Mouse (Mus musculus): ENCODE data around the gene Nrn1l. TPM values are rescaled to one million over a fixed set of nuclear protein-coding genes. Genes with fewer than 3 reads are reported as not detected.

The Nrn1l gene
- polyA plus RNA-seq (2012; rRNA removed) = 0.24 and 0.25 TPM in 2 replicates

DNA sequence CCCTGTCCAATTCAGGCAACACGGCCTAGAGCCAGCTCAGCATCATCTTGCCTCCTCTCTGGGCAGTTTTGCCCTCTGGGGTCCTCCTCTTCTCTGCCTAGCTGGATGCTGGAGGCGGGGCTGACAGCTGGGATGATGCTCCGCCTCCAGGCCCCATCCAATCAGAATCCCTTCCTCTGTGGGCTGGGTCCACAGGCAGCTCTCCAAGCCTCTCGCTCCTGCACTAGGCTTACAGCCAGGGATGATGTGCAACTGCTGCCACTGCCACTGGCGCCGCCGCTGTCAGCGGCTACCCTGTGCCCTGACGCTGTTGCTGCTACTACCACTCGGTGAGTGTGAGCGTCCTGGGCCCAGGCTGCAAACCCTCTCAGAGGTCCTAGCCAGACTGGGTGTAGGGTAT, at the start of gene Nrn1l:
Gene Nrn1l, plus strand, starts transcription at position 229 of the 400 bp plus-strand sequence.

DNA sequence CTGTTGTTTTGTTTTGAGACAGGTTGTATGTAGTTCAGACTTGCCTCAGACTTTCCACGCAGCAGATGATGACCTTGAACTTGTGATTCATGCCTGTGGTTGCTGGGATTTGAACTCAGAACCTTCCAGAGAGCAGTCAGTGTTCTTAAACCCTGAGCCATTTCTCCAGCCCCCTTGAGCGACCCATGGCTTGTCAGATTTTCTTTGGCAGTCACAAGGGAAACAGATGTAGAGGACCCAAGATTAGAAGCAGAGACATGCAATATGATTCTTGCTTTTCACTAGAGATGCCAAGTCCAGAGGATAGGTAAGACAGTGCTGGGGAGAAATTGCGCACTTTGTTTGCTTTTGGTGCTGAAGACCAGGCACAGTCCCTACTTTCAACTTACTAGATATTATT, 40.2 kb upstream of the Nrn1l start, which contains the start of gene Cenpt:
Gene Cenpt, minus strand, starts transcription at position 101 of the 400 bp plus-strand sequence.

DNA sequence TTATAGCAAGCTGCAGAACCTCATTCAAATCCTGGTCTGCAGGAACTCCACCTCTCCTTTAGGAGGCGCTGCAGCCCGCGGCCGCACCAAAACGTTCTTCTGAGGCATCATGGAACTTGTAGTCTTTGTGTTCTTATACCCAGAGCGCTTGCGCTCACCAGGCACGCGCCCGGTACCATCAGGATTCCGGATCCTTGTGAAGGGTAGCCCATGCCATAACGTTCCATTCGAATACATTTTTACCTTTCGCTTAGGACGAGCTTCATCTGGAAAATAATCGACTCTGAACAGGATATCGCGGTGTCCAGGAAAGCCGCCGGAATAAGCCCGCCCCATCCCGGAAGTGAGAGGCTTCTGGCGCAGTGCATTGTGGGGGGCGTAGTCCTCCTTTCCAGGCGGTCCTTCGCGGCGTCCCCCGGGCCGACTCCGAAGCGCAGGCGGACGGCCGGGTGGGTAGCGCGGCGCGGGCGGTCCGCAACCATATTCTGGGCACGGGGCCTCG, 38.6 kb upstream of the Nrn1l start, which contains the start of gene Thap11:
Gene Thap11, plus strand, starts transcription at position 418 of the 502 bp plus-strand sequence.

GRCm38 (mm10) chr8:105860143-105860981, 33.0 kb upstream of the Nrn1l start, which contains the start of gene Nutf2:
Gene Nutf2, plus strand, starts transcription at chr8:105860580.

DNA sequence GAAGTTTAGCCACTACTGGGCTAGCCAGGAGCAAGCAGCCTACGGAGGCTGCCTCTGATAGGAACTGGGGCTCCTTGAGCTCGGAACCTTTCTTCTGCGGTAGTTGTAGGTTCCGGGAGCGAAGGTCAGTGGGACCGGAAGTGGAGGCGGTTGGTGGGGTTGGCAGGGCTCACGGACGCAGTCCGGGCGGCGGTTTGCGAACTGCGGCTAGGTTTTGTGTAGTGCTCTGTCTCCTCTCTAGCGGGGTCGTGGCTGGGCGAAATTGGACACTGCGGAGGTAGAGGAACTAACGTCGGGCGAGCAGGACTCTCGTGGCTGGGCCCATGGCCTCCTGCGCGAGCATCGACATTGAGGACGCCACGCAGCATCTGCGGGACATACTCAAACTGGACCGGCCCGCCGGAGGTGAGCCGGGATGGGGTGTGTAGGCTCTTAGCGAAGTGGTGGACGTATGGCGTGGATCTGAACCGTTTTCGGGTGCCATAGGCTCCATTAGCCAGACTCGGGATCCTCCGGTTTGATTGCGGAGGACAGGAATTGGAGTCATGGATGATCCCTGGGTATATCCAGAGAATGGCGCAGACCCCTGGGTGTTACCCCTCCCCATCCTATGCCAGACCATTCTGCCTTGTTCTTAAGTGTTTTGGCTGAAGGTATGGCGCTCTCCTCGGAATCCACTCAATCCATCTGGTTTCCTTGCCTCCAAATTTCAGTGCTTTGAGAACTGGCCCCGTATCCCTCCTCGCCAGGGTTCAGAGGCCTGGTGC, 12.4 kb upstream of the Nrn1l start, which contains the start of gene Edc4:
Gene Edc4, plus strand, starts transcription at position 128 of the 767 bp plus-strand sequence.

GRCm38 (mm10) chr8:105900180-105900940, 7.0 kb downstream of the Nrn1l start, which contains the start of gene Pskh1:
Gene Pskh1, plus strand, starts transcription at chr8:105900441.

GRCm38 (mm10) chr8:105933762-105934161, 40.4 kb downstream of the Nrn1l start, which contains the start of gene Ctrl:
Gene Ctrl, minus strand, starts transcription at chr8:105933862.

GRCm38 (mm10) chr8:105938306-105938669, 44.9 kb downstream of the Nrn1l start, which contains the start of gene Psmb10:
Gene Psmb10, minus strand, starts transcription at chr8:105938444.

DNA sequence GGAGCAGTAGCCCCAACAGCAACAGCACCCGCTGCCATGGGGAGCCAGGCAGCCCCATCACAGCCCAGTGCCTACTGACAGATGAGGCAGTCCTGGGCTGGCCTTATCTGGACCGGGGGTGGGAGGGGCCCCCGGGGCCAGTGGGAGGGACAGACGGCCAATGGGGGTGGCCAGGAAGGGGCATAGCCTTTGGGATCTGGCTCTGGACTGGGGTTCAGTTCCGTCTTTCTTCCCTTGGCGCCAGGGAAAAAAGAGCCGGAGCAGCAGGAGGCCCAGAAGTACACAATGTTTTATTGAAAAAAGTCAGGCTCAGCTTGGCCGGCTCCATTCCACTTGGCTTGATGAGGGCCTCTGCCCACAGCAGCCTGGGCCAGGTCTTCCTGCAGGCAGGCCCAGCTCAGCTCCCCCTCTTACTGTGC, 50.0 kb downstream of the Nrn1l start, which contains the start of gene Lcat:
Gene Lcat, minus strand, starts transcription at position 62 of the 419 bp plus-strand sequence.

Other genes starting within 250 kb of the Nrn1l start
- 1.00 and 1.8 TPM in 2 replicates for gene Carmil2, start 207.3 kb upstream of the Nrn1l start, polyA plus RNA-seq (2012; rRNA removed)
- 8.2 and 9.3 TPM in 2 replicates for gene Acd, start 192.5 kb upstream of the Nrn1l start, polyA plus RNA-seq (2012; rRNA removed)
- gene Pard6a, start 192.4 kb upstream of the Nrn1l start, polyA plus RNA-seq (2012; rRNA removed) = 5.7 TPM in 2 replicates
- 0.03 TPM in 1 of 2 replicates, not detected in the other for gene 4933405L10Rik, start 185.9 kb upstream of the Nrn1l start, polyA plus RNA-seq (2012; rRNA removed)
- 7.6 and 8.1 TPM in 2 replicates for gene Enkd1, start 185.4 kb upstream of the Nrn1l start, polyA plus RNA-seq (2012; rRNA removed)
- gene Gfod2, start 134.9 kb upstream of the Nrn1l start, polyA plus RNA-seq (2012; rRNA removed) = 1.0 and 1.1 TPM in 2 replicates
- gene Ranbp10, start 66.2 kb upstream of the Nrn1l start, polyA plus RNA-seq (2012; rRNA removed) = 48.1 and 64.7 TPM in 2 replicates
- gene Tsnaxip1, start 65.8 kb upstream of the Nrn1l start, polyA plus RNA-seq (2012; rRNA removed) = 0.02 and 0.06 TPM in 2 replicates
- 22.0 and 25.8 TPM in 2 replicates for gene Cenpt, start 40.3 kb upstream of the Nrn1l start, polyA plus RNA-seq (2012; rRNA removed)
- gene Thap11, start 38.4 kb upstream of the Nrn1l start, polyA plus RNA-seq (2012; rRNA removed) = 22.2 and 26.2 TPM in 2 replicates
- gene Nutf2, start 33.0 kb upstream of the Nrn1l start, polyA plus RNA-seq (2012; rRNA removed) = 90.9 and 92.1 TPM in 2 replicates
- gene Edc4, start 12.7 kb upstream of the Nrn1l start, polyA plus RNA-seq (2012; rRNA removed) = 13.8 and 17.0 TPM in 2 replicates
- 8.4 and 9.5 TPM in 2 replicates for gene Pskh1, start 6.9 kb downstream of the Nrn1l start, polyA plus RNA-seq (2012; rRNA removed)
- 0.80 and 1.3 TPM in 2 replicates for gene Ctrl, start 40.3 kb downstream of the Nrn1l start, polyA plus RNA-seq (2012; rRNA removed)
- gene Psmb10, start 44.9 kb downstream of the Nrn1l start, polyA plus RNA-seq (2012; rRNA removed) = 47.4 and 48.3 TPM in 2 replicates
- gene Lcat, start 49.8 kb downstream of the Nrn1l start, polyA plus RNA-seq (2012; rRNA removed) = 34.6 and 40.3 TPM in 2 replicates
- gene Slc12a4, start 72.5 kb downstream of the Nrn1l start, polyA plus RNA-seq (2012; rRNA removed) = 9.7 and 10.8 TPM in 2 replicates
- gene Dpep3, start 85.9 kb downstream of the Nrn1l start, polyA plus RNA-seq (2012; rRNA removed) = not detected in 2 replicates
- gene Dus2, start 97.8 kb downstream of the Nrn1l start, polyA plus RNA-seq (2012; rRNA removed) = 8.4 and 9.4 TPM in 2 replicates
- not detected in 2 replicates for gene Dpep2nb, start 112.4 kb downstream of the Nrn1l start, polyA plus RNA-seq (2012; rRNA removed)
- gene Ddx28, start 118.3 kb downstream of the Nrn1l start, polyA plus RNA-seq (2012; rRNA removed) = 5.5 and 6.8 TPM in 2 replicates
- gene Nfatc3, start 165.3 kb downstream of the Nrn1l start, polyA plus RNA-seq (2012; rRNA removed) = 10.2 and 11.7 TPM in 2 replicates
- gene Esrp2, start 243.4 kb downstream of the Nrn1l start, polyA plus RNA-seq (2012; rRNA removed) = 6.1 and 6.8 TPM in 2 replicates

Measured in liver, embryonic 14 days (tissue).